Mouse (Mus musculus) G1E (cell line): Measurements from ENCODE around the gene Col19a1. TPM values are rescaled to one million over a fixed set of nuclear protein-coding genes. Genes with fewer than 3 reads are reported as not detected.
"Not testable (repeated sequence)": the region's sequence is repeated elsewhere in the genome, so short reads cannot be mapped to it uniquely, and the experiment has no call there.

Source experiments
- ATAC-seq: 2 replicates; pipeline ENCODE4 v1.8.0; 2016; ENCODE audit warnings: mild to moderate bottlenecking; ENCODE audit not compliant: insufficient number of reproducible peaks, poor library complexity, low FRiP score, severe bottlenecking; ENCODE audit errors: extremely low read depth
- DNase-seq: peaks from one replicate; pipeline ENCODE4 v3.0.0; 2012; ENCODE audit warnings: low spot score
- H3K27me3 ChIP-seq: 2 replicates; pipeline ENCODE4 v1.6.1; 2012; ENCODE audit warnings: mild to moderate bottlenecking, low read length, inconsistent platforms; ENCODE audit not compliant: insufficient read depth
- H3K36me3 ChIP-seq: replicated peaks from 2 replicates; pipeline ENCODE3; 2012; ENCODE audit warnings: mild to moderate bottlenecking, inconsistent platforms
- H3K4me1 ChIP-seq: 2 replicates; pipeline ENCODE4 v1.6.1; 2012; ENCODE audit warnings: low read depth, low read length, inconsistent platforms, mixed read lengths; ENCODE audit not compliant: insufficient read depth
- H3K4me3 ChIP-seq: 2 replicates; pipeline ENCODE4 v1.5.1; 2012; ENCODE audit warnings: low read depth, mild to moderate bottlenecking, inconsistent platforms, low read length, moderate library complexity, mixed read lengths
- H3K9me3 ChIP-seq: replicated peaks from 2 replicates; pipeline ENCODE4 v1.6.1; 2012; ENCODE audit warnings: inconsistent platforms
- CTCF ChIP-seq: IDR thresholded peaks from 2 replicates; pipeline ENCODE4 v1.5.1; 2012; ENCODE audit warnings: low read depth, low read length, inconsistent platforms, mixed read lengths
- GATA1 ChIP-seq: IDR thresholded peaks from 2 replicates; pipeline ENCODE4 v1.6.1; 2012; ENCODE audit warnings: borderline replicate concordance, low read length, inconsistent platforms, mixed read lengths
- GATA2 ChIP-seq: IDR thresholded peaks from 2 replicates; pipeline ENCODE4 v1.6.1; 2012; ENCODE audit warnings: low read depth, low read length, inconsistent platforms, borderline replicate concordance
- POLR2AphosphoS5 ChIP-seq: IDR thresholded peaks from 2 replicates; pipeline ENCODE4 v1.6.1; 2012; ENCODE audit warnings: low read depth, low read length, inconsistent platforms; ENCODE audit not compliant: insufficient replicate concordance
- TAL1 ChIP-seq: conservative IDR thresholded peaks from 2 replicates; pipeline ENCODE4 v1.6.1; 2012; ENCODE audit warnings: low read depth, low read length, inconsistent platforms, mixed read lengths
- polyA plus RNA-seq: library from polyadenylated mRNA; stranded (reverse); fragments of >175 nt; gene quantifications from 2 replicates; pipeline ENCODE4 v1.2.3, GENCODE M21; 2012
- total RNA-seq, 2 experiments: library from RNA; stranded (forward) in 1 of 2; stranded (reverse) in 1 of 2; fragments of 200-1000 nt in 1 of 2; fragments of >200 nt in 1 of 2; fragmentation: Nextera tagmentation in 1 of 2; gene quantifications; 2 replicates each; pipeline ENCODE4 v1.2.3; 2014 to 2017

Gene Col19a1
- not detected in 2 replicates for total RNA-seq (2014; fragmentation: Nextera tagmentation)
- 0.06 and 0.22 TPM in 2 replicates for total RNA-seq (2017)
- polyA plus RNA-seq = not detected in 2 replicates

GRCm38 (mm10) chr1:24587141-24587541, at the start of gene Col19a1:
Gene Col19a1 (minus strand): TSS chr1:24587472.
- Histone ChIP-seq H3K4me1 (no peaks in the 10 kb centered on the region), H3K27me3 (peaks cover 2% of the 10 kb centered on the region; the same call in 1 of the 2 replicates), H3K4me3 (no peak within 1 kb of the TSS), H3K9me3 (no peaks in the 10 kb centered on the region), H3K36me3 (no peaks in the 10 kb centered on the region)
- DNase-seq (no peak), ATAC-seq (no peak)
- TF ChIP-seq POLR2AphosphoS5 = no peak
- TF ChIP-seq CTCF = no peak
- no peak for TF ChIP-seq GATA1
- TF ChIP-seq GATA2 = no peak
- TF ChIP-seq TAL1 = no peak

GRCm38 (mm10) chr1:24633553-24634132, 46.4 kb upstream of the Col19a1 start:
- Histone ChIP-seq H3K4me3 (no peak overlapping the region), H3K36me3 (no peaks in the 10 kb centered on the region), H3K4me1 (no peaks in the 10 kb centered on the region), H3K27me3 (no peaks in the 10 kb centered on the region), H3K9me3 (no peaks in the 10 kb centered on the region)
- ATAC-seq = no peak
- TF ChIP-seq CTCF = 0 out of 2 replicates have a peak, but pooled peaks have one; percentile 18
- TF ChIP-seq GATA1 = no peak
- TF ChIP-seq POLR2AphosphoS5 = no peak
- no peak for DNase-seq

GRCm38 (mm10) chr1:24612556-24612955, 25.3 kb upstream of the Col19a1 start:
- not testable (repeated sequence) for H3K36me3 ChIP-seq, H3K27me3 ChIP-seq, H3K9me3 ChIP-seq, H3K4me1 ChIP-seq, H3K4me3 ChIP-seq, ATAC-seq, DNase-seq

GRCm38 (mm10) chr1:24595096-24595495, 7.8 kb upstream of the Col19a1 start:
- no peaks in the 10 kb centered on the region for H3K4me1 ChIP-seq
- peaks cover 3% of the 10 kb centered on the region; the same call in 1 of the 2 replicates for H3K27me3 ChIP-seq
- TF ChIP-seq GATA2 = no peak
- no peak for TF ChIP-seq GATA1
- no peak for TF ChIP-seq POLR2AphosphoS5
- TF ChIP-seq TAL1 = no peak
- TF ChIP-seq CTCF = no peak
- no peak for DNase-seq
- no peaks in the 10 kb centered on the region for H3K9me3 ChIP-seq
- H3K4me3 ChIP-seq = no peak overlapping the region
- ATAC-seq = no peak
- H3K36me3 ChIP-seq = no peaks in the 10 kb centered on the region

GRCm38 (mm10) chr1:24586370-24587140, 717 bp downstream of the Col19a1 start:
- H3K36me3 ChIP-seq = no peaks in the 10 kb centered on the region
- H3K9me3 ChIP-seq = no peaks in the 10 kb centered on the region
- TF ChIP-seq POLR2AphosphoS5 (no peak), CTCF (no peak), TAL1 (no peak), GATA1 (no peak), GATA2 (no peak)
- H3K4me1 ChIP-seq = no peaks in the 10 kb centered on the region
- DNase-seq (no peak), ATAC-seq (no peak)
- H3K4me3 ChIP-seq = no peak overlapping the region
- peaks cover 2% of the 10 kb centered on the region; the same call in 1 of the 2 replicates for H3K27me3 ChIP-seq

GRCm38 (mm10) chr1:24572602-24573001, 14.7 kb downstream of the Col19a1 start:
- TF ChIP-seq GATA1 (no peak), TAL1 (no peak), CTCF (no peak), POLR2AphosphoS5 (no peak), GATA2 (no peak)
- H3K4me1 ChIP-seq = no peaks in the 10 kb centered on the region
- H3K36me3 ChIP-seq = no peaks in the 10 kb centered on the region
- H3K9me3 ChIP-seq = no peaks in the 10 kb centered on the region
- ATAC-seq = no peak
- no peak for DNase-seq
- no peak overlapping the region for H3K4me3 ChIP-seq
- H3K27me3 ChIP-seq = no peaks in the 10 kb centered on the region
